Mouse (Mus musculus) G1E (cell line): Measurements from ENCODE around the gene Adora1. TPM values are rescaled to one million over a fixed set of nuclear protein-coding genes. Genes with fewer than 3 reads are reported as not detected.
A peak's percentile ranks its signal among the peaks of the same experiment; 100 is the strongest.

ENCODE experiments used
- ATAC-seq: 2 replicates; pipeline ENCODE4 v1.8.0; 2016; ENCODE audit warnings: mild to moderate bottlenecking; ENCODE audit not compliant: insufficient number of reproducible peaks, poor library complexity, low FRiP score, severe bottlenecking; ENCODE audit errors: extremely low read depth
- DNase-seq: peaks from one replicate; pipeline ENCODE4 v3.0.0; 2012; ENCODE audit warnings: low spot score
- H3K27me3 ChIP-seq: 2 replicates; pipeline ENCODE4 v1.6.1; 2012; ENCODE audit warnings: mild to moderate bottlenecking, low read length, inconsistent platforms; ENCODE audit not compliant: insufficient read depth
- H3K36me3 ChIP-seq: replicated peaks from 2 replicates; pipeline ENCODE3; 2012; ENCODE audit warnings: mild to moderate bottlenecking, inconsistent platforms
- H3K4me1 ChIP-seq: 2 replicates; pipeline ENCODE4 v1.6.1; 2012; ENCODE audit warnings: low read depth, low read length, inconsistent platforms, mixed read lengths; ENCODE audit not compliant: insufficient read depth
- H3K4me3 ChIP-seq: 2 replicates; pipeline ENCODE4 v1.5.1; 2012; ENCODE audit warnings: low read depth, mild to moderate bottlenecking, inconsistent platforms, low read length, moderate library complexity, mixed read lengths
- H3K9me3 ChIP-seq: replicated peaks from 2 replicates; pipeline ENCODE4 v1.6.1; 2012; ENCODE audit warnings: inconsistent platforms
- CTCF ChIP-seq: IDR thresholded peaks from 2 replicates; pipeline ENCODE4 v1.5.1; 2012; ENCODE audit warnings: low read depth, low read length, inconsistent platforms, mixed read lengths
- GATA1 ChIP-seq: IDR thresholded peaks from 2 replicates; pipeline ENCODE4 v1.6.1; 2012; ENCODE audit warnings: borderline replicate concordance, low read length, inconsistent platforms, mixed read lengths
- GATA2 ChIP-seq: IDR thresholded peaks from 2 replicates; pipeline ENCODE4 v1.6.1; 2012; ENCODE audit warnings: low read depth, low read length, inconsistent platforms, borderline replicate concordance
- POLR2AphosphoS5 ChIP-seq: IDR thresholded peaks from 2 replicates; pipeline ENCODE4 v1.6.1; 2012; ENCODE audit warnings: low read depth, low read length, inconsistent platforms; ENCODE audit not compliant: insufficient replicate concordance
- TAL1 ChIP-seq: conservative IDR thresholded peaks from 2 replicates; pipeline ENCODE4 v1.6.1; 2012; ENCODE audit warnings: low read depth, low read length, inconsistent platforms, mixed read lengths
- polyA plus RNA-seq: library from polyadenylated mRNA; stranded (reverse); fragments of >175 nt; gene quantifications from 2 replicates; pipeline ENCODE4 v1.2.3, GENCODE M21; 2012
- total RNA-seq, 2 experiments: library from RNA; stranded (forward) in 1 of 2; stranded (reverse) in 1 of 2; fragments of 200-1000 nt in 1 of 2; fragments of >200 nt in 1 of 2; fragmentation: Nextera tagmentation in 1 of 2; gene quantifications; 2 replicates each; pipeline ENCODE4 v1.2.3; 2014 to 2017

Gene Adora1
- total and polyA plus RNA-seq, 3 experiments, result 0.16 TPM; not detected in 2

DNA sequence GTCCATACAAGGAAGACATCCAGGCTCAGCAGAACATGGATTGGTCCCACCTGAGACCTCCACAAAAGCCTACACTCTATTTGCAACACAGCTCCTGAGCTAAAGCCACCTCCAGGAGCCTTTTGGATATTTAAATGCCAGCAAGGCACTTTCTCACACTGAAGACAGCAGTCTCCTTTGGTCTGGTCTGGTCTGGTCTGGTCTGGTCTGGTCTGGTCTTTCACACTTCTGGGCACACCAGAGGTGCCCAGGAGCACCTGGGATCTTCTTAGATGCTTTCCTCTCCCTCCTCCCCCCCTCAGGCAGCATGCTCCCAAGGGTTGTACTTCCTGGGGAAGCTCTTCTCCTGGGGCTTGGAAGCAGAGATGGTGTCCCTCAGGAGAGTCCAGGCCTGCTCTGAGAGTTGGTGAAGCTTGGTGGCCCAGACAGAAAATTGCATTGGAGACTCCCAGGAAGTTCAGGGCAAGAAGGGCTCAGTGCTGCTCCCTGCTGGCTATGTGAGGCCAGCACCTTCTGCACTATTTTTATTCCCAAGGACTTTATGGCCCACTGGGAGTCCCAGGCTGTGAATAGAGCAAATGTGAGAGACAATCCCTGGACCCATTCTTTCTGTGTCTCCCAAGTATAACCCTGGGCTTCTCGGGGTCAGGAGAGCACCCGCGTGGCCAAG is 33.3 kb downstream of the Adora1 start:
- Histone ChIP-seq H3K27me3 (peaks cover 51% of the 10 kb centered on the region), H3K9me3 (no peaks in the 10 kb centered on the region), H3K4me1 (no peaks in the 10 kb centered on the region), H3K4me3 (no peak overlapping the region), H3K36me3 (no peaks in the 10 kb centered on the region)
- no peak for DNase-seq
- ATAC-seq, result no peak
- TF ChIP-seq CTCF, result peak; percentile 50
- no peak for TF ChIP-seq POLR2AphosphoS5

GRCm38 (mm10) chr1:134200998-134201686 is 34.1 kb downstream of the Adora1 start:
- no peak for TF ChIP-seq GATA1
- no peak for TF ChIP-seq POLR2AphosphoS5
- TF ChIP-seq TAL1, result no peak
- no peak for TF ChIP-seq GATA2
- Histone ChIP-seq H3K36me3 (no peaks in the 10 kb centered on the region), H3K4me1 (0 out of 2 replicates have a peak, but pooled peaks cover under 1% of the 10 kb centered on the region), H3K27me3 (peaks cover 52% of the 10 kb centered on the region), H3K9me3 (no peaks in the 10 kb centered on the region), H3K4me3 (no peak overlapping the region)
- DNase-seq, result no peak
- ATAC-seq, result no peak

GRCm38 (mm10) chr1:134200481-134200880 is 34.8 kb downstream of the Adora1 start:
- Histone ChIP-seq H3K4me3 (no peak overlapping the region), H3K36me3 (no peaks in the 10 kb centered on the region), H3K4me1 (peaks cover 6% of the 10 kb centered on the region; the same call in 1 of the 2 replicates), H3K9me3 (no peaks in the 10 kb centered on the region), H3K27me3 (peaks cover 54% of the 10 kb centered on the region)
- ATAC-seq, result no peak
- no peak for DNase-seq
- TF ChIP-seq GATA2 (no peak), GATA1 (no peak), TAL1 (no peak)

GRCm38 (mm10) chr1:134198197-134198995 is 36.8 kb downstream of the Adora1 start:
- ATAC-seq (no peak), DNase-seq (no peak)
- TF ChIP-seq GATA1 (no peak), GATA2 (no peak), CTCF (no peak), POLR2AphosphoS5 (no peak), TAL1 (no peak)
- Histone ChIP-seq H3K9me3 (no peaks in the 10 kb centered on the region), H3K36me3 (no peaks in the 10 kb centered on the region), H3K27me3 (peaks cover 62% of the 10 kb centered on the region), H3K4me1 (peaks cover 10% of the 10 kb centered on the region; the same call in 1 of the 2 replicates), H3K4me3 (no peak overlapping the region)

DNA sequence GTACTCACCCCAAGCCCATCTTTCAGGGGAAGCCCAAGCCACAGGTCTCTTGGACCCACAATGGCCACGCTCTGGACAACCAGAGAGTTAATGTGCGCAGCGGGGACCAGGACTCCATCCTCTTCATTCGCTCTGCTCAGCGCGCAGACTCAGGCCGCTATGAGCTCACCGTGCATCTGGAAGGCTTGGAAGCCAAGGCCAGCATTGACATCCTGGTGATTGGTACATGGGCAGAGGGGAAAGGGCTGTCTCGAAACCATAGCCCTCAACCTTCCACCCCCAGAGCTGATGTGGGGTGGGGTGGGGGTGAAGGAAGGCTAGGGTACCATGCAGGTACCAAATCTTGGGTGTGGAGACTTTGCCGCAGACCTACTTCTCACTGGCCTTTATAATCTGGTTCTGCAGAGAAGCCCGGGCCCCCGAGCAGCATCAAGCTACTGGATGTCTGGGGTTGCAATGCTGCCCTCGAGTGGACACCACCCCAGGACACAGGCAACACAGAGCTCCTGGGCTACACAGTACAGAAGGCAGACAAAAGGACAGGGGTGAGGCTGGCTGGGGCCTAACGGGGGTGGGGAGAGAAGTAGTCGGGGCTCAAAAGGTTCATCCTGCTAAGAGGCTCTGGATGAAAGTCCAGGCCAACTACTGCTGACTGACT is 37.8 kb downstream of the Adora1 start:
- no peak for TF ChIP-seq POLR2AphosphoS5
- TF ChIP-seq CTCF, result no peak
- no peak for TF ChIP-seq GATA1
- no peak for TF ChIP-seq GATA2
- TF ChIP-seq TAL1, result no peak
- DNase-seq (no peak), ATAC-seq (no peak)
- no peaks in the 10 kb centered on the region for H3K9me3 ChIP-seq
- H3K27me3 ChIP-seq, result peaks cover 61% of the 10 kb centered on the region
- no peaks in the 10 kb centered on the region for H3K36me3 ChIP-seq
- H3K4me1 ChIP-seq, result peaks cover 10% of the 10 kb centered on the region; the same call in 1 of the 2 replicates
- no peak overlapping the region for H3K4me3 ChIP-seq

DNA sequence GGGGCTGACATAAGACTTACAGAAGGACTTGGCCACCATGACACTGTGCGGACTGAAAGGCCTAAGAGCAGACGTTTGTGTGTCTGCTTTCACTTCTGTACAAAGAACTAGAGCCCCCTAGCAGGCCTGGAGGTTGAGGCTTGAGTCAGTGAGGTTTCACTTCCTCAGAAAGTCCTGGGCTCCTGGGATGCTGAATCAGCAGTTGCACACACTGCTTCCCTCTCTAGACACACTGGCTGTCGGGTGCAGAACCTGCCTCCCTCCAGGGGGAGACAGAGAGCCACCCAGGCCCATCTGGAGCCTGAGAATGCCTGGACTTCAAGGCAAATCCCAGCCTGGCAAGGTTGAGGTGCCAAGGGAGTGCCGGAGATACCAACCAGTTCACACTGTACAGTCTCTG is 38.8 kb downstream of the Adora1 start:
- DNase-seq (peak; percentile 41), ATAC-seq (no peak)
- Histone ChIP-seq H3K4me3 (no peak overlapping the region), H3K36me3 (no peaks in the 10 kb centered on the region), H3K9me3 (no peaks in the 10 kb centered on the region), H3K4me1 (peaks cover 10% of the 10 kb centered on the region; the same call in 1 of the 2 replicates), H3K27me3 (peaks cover 67% of the 10 kb centered on the region)
- peak; percentile 61 for TF ChIP-seq CTCF
- TF ChIP-seq GATA1, result no peak
